Mouse (Mus musculus): ENCODE data around the gene Zfp853.

GRCm38 (mm10) chr5:143308825-143309224, 15.4 kb upstream of the Zfp853 start:
- TF ChIP-seq CTCF (IDR thresholded peaks at IDR 0.05; ENCODE audit: borderline replicate concordance, control insufficient read depth, extremely low read depth, insufficient read depth, low read length, poor library complexity) = no peak
- no peak for TF ChIP-seq POLR2A (IDR thresholded peaks at IDR 0.05; ENCODE audit: control insufficient read depth, extremely low read depth, insufficient read depth, low read length, poor library complexity)

Measured in thymus, adult 2 months (tissue).